7 mouse cellular contexts compared by ENCODE assay signal in the genomic region with DNA sequence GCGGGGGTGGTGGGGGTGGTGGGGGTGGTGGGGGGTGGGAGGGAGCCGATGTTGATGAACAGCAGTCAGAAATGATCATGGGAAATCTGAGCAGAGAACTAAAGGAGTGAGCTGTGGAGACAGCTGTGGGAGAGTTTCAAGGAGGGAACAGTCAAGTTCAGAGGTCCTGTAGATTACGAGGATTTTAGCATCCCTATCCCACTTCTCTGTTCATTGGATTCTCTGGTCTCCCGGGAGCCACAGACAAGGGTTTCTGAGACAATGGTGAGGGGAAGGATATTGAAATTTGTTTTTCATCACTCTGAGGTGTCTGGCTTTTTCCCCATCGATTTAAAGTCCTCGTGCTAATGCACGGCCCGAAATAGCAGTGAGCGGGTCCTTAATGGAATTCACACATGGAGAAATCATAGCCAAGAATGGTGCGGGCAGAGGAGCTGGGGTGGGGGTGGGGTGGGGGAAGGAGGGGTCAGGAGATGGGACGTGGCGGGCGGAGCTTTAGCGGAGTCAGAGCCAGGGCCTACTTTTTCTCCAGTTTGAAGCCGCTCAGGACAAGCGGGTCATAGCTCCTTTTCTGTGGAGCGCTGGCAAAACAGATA. TPM values are rescaled to one million over a fixed set of nuclear protein-coding genes. Genes with fewer than 3 reads are reported as not detected.
DNase-seq lines count a peak whose midpoint lies in the region; ATAC-seq and TF ChIP-seq lines count a peak whose summit lies in the region.

No protein-coding gene starts in this region.

- H3K4me3 ChIP-seq in spleen, adult 2 months (ENCODE audit: extremely low read depth, insufficient read depth, insufficient read length), result no peak overlapping the region
- no peak overlapping the region for H3K4me3 ChIP-seq in limb, embryonic 12.5 days (replicated peaks)

- no peak for DNase-seq in spleen, adult 2 months (ENCODE audit: low read depth in 1 of 2, low spot score in 2 of 2)
- DNase-seq in spleen, adult 18-20 months, result no peak
- peak; percentile 82 for DNase-seq in heart, adult 8-10 months (ENCODE audit: low spot score)
- DNase-seq in thymus, postnatal 0 days (ENCODE audit: low spot score), result no peak
- no peak for DNase-seq in layer of hippocampus, adult 8-10 months (ENCODE audit: low spot score in 2 of 2)
- no peak for DNase-seq in layer of hippocampus, postnatal 25 days (ENCODE audit: extremely low spot score in 1 of 2, low spot score in 1 of 2)

- H3K27ac ChIP-seq in spleen, adult 2 months (ENCODE audit: insufficient read depth, low read length), result peak overlapping the region; percentile 52
- H3K27ac ChIP-seq in limb, embryonic 12.5 days, result peak overlapping the region; percentile 90

- H3K36me3 ChIP-seq in spleen, adult 2 months (ENCODE audit: control insufficient read depth, insufficient read depth, low read length), result peaks cover 13% of the 10 kb centered on the region
- peaks cover 29% of the 10 kb centered on the region for H3K36me3 ChIP-seq in limb, embryonic 12.5 days

- no peak overlapping the region for H3K9ac ChIP-seq in limb, embryonic 12.5 days (replicated peaks)

- 82% methylated on average over 17 of the region's 17 CpGs for WGBS in spleen, adult 2 months
- 42% methylated on average over 17 of the region's 17 CpGs for WGBS in limb, embryonic 12.5 days

- peak overlapping the region; percentile 0; the same call in 1 of the 2 replicates for H3K4me2 ChIP-seq in limb, embryonic 12.5 days

- no peaks in the 10 kb centered on the region for H3K9me3 ChIP-seq in limb, embryonic 12.5 days

- ATAC-seq in limb, embryonic 12.5 days (ENCODE audit: insufficient number of reproducible peaks, insufficient read depth, low FRiP score, low TSS enrichment, low read depth), result no peak

- no peak for TF ChIP-seq CTCF in spleen, adult 2 months (IDR thresholded peaks at IDR 0.05; ENCODE audit: extremely low read depth, insufficient read depth, insufficient read length, insufficient replicate concordance)

- no peaks in the 10 kb centered on the region for H3K27me3 ChIP-seq in spleen, adult 2 months (ENCODE audit: control insufficient read depth, insufficient read depth, low read length)
- no peaks in the 10 kb centered on the region for H3K27me3 ChIP-seq in limb, embryonic 12.5 days

- peaks cover 25% of the 10 kb centered on the region for H3K4me1 ChIP-seq in spleen, adult 2 months (ENCODE audit: control insufficient read depth, insufficient read depth, insufficient read length)
- H3K4me1 ChIP-seq in limb, embryonic 12.5 days (replicated peaks), result peaks cover 58% of the 10 kb centered on the region

- no peak for TF ChIP-seq POLR2A in spleen, adult 2 months (IDR thresholded peaks at IDR 0.05; ENCODE audit: low read depth, low read length)

RNA-seq across cellular contexts. Expression of a gene that starts 13.7 kb away (rescaled TPM):
- 21.3 and 24.9 TPM in 2 replicates for polyA plus RNA-seq in spleen, adult 2 months (2012; rRNA removed)
- total RNA-seq in heart, adult 8-10 months (2022), result 10 to 100 TPM; 17.7 to 42.4 (median 24.0) TPM
- polyA plus RNA-seq in limb, embryonic 12.5 days (2016; fragmentation: Nextera tagmentation; extraction: Ambion mirVana), result 15.6 TPM in 2 replicates
- 6.5 and 6.7 TPM in 2 replicates for polyA plus RNA-seq in thymus, postnatal 0 days (2015; fragmentation: Nextera tagmentation; extraction: Ambion mirVana)
- total RNA-seq in layer of hippocampus, adult 8-10 months (2022), result 10 to 100 TPM; 10.1 to 14.1 (median 11.2) TPM
- total RNA-seq in layer of hippocampus, postnatal 25 days (2021), result 10 to 100 TPM; 15.7 to 18.3 TPM

RNA-seq across cellular contexts. Expression of a gene that starts 17.4 kb away (rescaled TPM):
- polyA plus RNA-seq in spleen, adult 2 months (2012; rRNA removed), result 9.4 and 28.6 TPM in 2 replicates
- 1 to 10 TPM in 2 of 4 experiments, under 1 TPM in 2; 0.43 to 1.3 (median 0.96) TPM for total RNA-seq in heart, adult 8-10 months (2022)
- 2.9 and 3.4 TPM in 2 replicates for polyA plus RNA-seq in limb, embryonic 12.5 days (2016; fragmentation: Nextera tagmentation; extraction: Ambion mirVana)
- 9.7 and 9.8 TPM in 2 replicates for polyA plus RNA-seq in thymus, postnatal 0 days (2015; fragmentation: Nextera tagmentation; extraction: Ambion mirVana)
- total RNA-seq in layer of hippocampus, adult 8-10 months (2022), result 1 to 10 TPM in 3 of 4 experiments, not detected in 1; 1.7 to 4.3 (median 3.3) TPM
- 1 to 10 TPM; 3.4 to 4.2 TPM for total RNA-seq in layer of hippocampus, postnatal 25 days (2021)
